Mouse (Mus musculus) kidney, embryonic 16.5 days (tissue): ENCODE measurements around the gene Acr. TPM values are rescaled to one million over a fixed set of nuclear protein-coding genes. Genes with fewer than 3 reads are reported as not detected.

Experiments
- ATAC-seq: fragments of 200-750 bp; cut with Nextera tagmentation; 2 replicates; pipeline ENCODE4 v1.8.0; 2017; ENCODE audit warnings: moderate TSS enrichment; ENCODE audit not compliant: low FRiP score, low TSS enrichment
- H3K27ac ChIP-seq: fragments of 300-500 bp; sonication (generic); 2 replicates; pipeline ENCODE4 v1.5.1; 2014; ENCODE audit warnings: low read length
- H3K27me3 ChIP-seq: fragments of 300-500 bp; sonication (generic); 2 replicates; pipeline ENCODE4 v1.6.1; 2014; ENCODE audit warnings: low read length, control low read depth, mixed read lengths; ENCODE audit not compliant: insufficient read depth
- H3K36me3 ChIP-seq: fragments of 300-500 bp; sonication (generic); 2 replicates; pipeline ENCODE4 v1.6.1; 2014; ENCODE audit warnings: low read length, control low read depth, mixed read lengths; ENCODE audit not compliant: insufficient read depth
- H3K4me1 ChIP-seq: fragments of 300-500 bp; sonication (generic); 2 replicates; pipeline ENCODE4 v1.6.1; 2014; ENCODE audit warnings: low read length, control low read depth, mixed read lengths; ENCODE audit not compliant: insufficient read depth
- H3K4me2 ChIP-seq: fragments of 300-500 bp; sonication (generic); replicated peaks from 2 replicates; pipeline ENCODE4 v1.6.1; 2014; ENCODE audit warnings: low read depth, low read length
- H3K4me3 ChIP-seq: fragments of 300-500 bp; sonication (generic); 2 replicates; pipeline ENCODE4 v1.5.1; 2014; ENCODE audit warnings: mild to moderate bottlenecking, low read length
- H3K9ac ChIP-seq: fragments of 300-500 bp; sonication (generic); replicated peaks from 2 replicates; pipeline ENCODE4 v1.6.1; 2014; ENCODE audit warnings: low read length
- H3K9me3 ChIP-seq: fragments of 300-500 bp; sonication (generic); 2 replicates; pipeline ENCODE4 v1.6.1; 2016; ENCODE audit warnings: low read length, control low read depth
- WGBS: fragments of 180-500 bp; shearing (Covaris S2); extraction: QIAGEN DNeasy Blood & Tissue Kit; methylation state at CpG from one replicate; pipeline ENCODE4 v1.1.7; 2014; 5-methylcytosine and 5-hydroxymethylcytosine counted together
- polyA plus RNA-seq: library from polyadenylated mRNA; unstranded; fragments of >200 nt; fragmentation: Nextera tagmentation; extraction: Ambion mirVana; gene quantifications from 2 replicates; pipeline ENCODE4 v1.2.1, GENCODE M21; 2015

The Acr gene
- polyA plus RNA-seq, 1 experiment from 2014 or later: 0.15 TPM

DNA sequence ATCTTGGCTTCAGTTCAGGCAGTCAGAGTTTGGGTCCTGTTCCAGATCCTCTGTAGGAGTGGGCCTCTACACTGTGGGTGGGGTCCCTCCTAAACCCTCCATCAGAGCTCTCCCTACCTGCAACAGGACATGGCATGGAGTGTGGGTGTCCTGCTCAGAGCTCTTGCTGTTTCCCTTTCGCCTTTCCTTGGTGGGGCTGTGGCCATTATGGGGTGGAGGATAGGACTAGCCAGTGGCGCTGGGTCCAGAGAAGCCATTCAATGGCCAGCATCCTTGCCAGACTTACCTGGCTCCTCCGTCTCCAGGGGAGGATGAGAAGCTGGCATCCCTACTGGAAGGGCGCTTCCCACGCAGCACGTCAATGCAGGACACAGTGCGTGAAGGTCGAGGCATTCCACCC is 20.8 kb upstream of the Acr start:
- Histone ChIP-seq H3K27ac (no peak overlapping the region), H3K9me3 (no peaks in the 10 kb centered on the region), H3K4me1 (peaks cover 12% of the 10 kb centered on the region), H3K36me3 (peaks cover 12% of the 10 kb centered on the region; the same call in 1 of the 2 replicates), H3K4me2 (peak overlapping the region; percentile 62), H3K4me3 (peak overlapping the region; percentile 45), H3K9ac (peak overlapping the region; percentile 58; the same call in 1 of the 2 replicates), H3K27me3 (no peaks in the 10 kb centered on the region; the same call in 1 of the 2 replicates)
- WGBS: 55% methylated on average over 7 of the region's 8 CpGs
- no peak for ATAC-seq

DNA sequence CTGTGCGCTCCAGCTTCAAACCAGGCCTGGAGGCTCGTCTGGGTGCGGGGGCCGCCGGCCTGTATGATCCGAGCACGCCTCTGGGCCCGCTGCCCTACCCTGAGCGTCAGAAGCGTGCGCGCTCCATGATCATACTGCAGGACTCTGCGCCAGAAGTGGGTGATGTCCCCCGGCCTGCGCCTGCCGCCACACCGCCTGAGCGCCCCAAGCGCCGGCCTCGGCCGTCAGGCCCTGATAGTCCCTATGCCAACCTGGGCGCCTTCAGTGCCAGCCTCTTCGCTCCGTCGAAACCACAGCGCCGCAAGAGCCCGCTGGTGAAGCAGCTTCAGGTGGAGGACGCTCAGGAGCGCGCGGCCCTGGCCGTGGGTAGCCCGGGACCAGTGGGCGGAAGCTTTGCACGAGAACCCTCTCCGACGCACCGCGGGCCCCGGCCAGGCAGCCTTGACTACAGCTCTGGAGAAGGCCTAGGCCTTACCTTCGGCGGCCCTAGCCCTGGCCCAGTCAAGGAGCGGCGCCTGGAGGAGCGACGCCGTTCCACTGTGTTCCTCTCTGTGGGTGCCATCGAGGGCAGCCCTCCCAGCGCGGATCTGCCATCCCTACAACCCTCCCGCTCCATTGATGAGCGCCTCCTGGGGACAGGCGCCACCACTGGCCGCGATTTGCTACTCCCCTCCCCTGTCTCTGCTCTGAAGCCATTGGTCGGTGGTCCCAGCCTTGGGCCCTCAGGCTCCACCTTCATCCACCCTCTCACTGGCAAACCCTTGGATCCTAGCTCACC is 20.1 kb upstream of the Acr start:
- Histone ChIP-seq H3K27me3 (no peaks in the 10 kb centered on the region; the same call in 1 of the 2 replicates), H3K4me3 (peak overlapping the region; percentile 45), H3K4me1 (peaks cover 12% of the 10 kb centered on the region), H3K9ac (peak overlapping the region; percentile 58), H3K9me3 (no peaks in the 10 kb centered on the region), H3K4me2 (peak overlapping the region; percentile 62), H3K36me3 (peaks cover 12% of the 10 kb centered on the region; the same call in 1 of the 2 replicates), H3K27ac (no peak overlapping the region)
- WGBS: 15% methylated on average over 58 of the region's 58 CpGs
- peak; percentile 87 for ATAC-seq

DNA sequence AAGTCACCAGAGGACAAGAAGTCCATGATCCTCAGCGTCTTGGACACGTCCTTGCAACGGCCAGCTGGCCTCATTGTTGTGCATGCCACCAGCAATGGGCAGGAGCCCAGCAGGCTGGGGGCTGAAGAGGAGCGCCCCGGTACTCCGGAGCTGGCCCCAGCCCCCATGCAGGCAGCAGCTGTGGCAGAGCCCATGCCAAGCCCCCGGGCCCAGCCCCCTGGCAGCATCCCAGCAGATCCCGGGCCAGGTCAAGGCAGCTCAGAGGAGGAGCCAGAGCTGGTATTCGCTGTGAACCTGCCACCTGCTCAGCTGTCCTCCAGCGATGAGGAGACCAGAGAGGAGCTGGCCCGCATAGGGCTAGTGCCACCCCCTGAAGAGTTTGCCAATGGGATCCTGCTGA is 19.3 kb upstream of the Acr start:
- WGBS: 32% methylated on average over 11 of the region's 11 CpGs
- Histone ChIP-seq H3K36me3 (peaks cover 12% of the 10 kb centered on the region; the same call in 1 of the 2 replicates), H3K4me2 (peak overlapping the region; percentile 62), H3K9ac (peak overlapping the region; percentile 58; the same call in 1 of the 2 replicates), H3K9me3 (no peaks in the 10 kb centered on the region), H3K27ac (no peak overlapping the region), H3K27me3 (no peaks in the 10 kb centered on the region; the same call in 1 of the 2 replicates), H3K4me3 (peak overlapping the region; percentile 45), H3K4me1 (peaks cover 12% of the 10 kb centered on the region)
- ATAC-seq: peak; percentile 40; the same call in 1 of the 2 replicates

DNA sequence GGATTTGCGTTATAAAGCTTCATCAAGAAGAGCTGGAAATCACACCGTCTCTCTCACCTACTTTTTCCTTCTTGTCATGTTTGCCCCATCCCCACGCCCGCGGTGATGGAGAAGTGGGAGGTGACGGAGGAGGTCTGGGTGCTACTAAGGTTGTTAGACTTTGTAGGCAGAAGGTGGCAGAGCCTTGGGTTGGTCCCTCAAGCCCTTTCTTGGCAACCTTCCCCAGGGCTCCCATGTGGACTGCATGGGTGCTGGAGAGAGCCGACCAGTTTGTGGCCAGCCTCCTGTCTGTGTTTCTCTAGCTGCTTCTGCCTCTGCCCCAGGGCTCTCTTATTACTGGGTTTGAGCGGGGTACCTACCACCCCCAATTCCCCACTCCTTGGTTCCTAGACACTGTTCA is 17.6 kb upstream of the Acr start:
- WGBS: 92% methylated on average over 8 of the region's 8 CpGs
- no peak overlapping the region for H3K27ac ChIP-seq
- H3K27me3 ChIP-seq: no peaks in the 10 kb centered on the region; the same call in 1 of the 2 replicates
- H3K4me2 ChIP-seq: no peak overlapping the region
- H3K4me1 ChIP-seq: peaks cover 12% of the 10 kb centered on the region
- no peaks in the 10 kb centered on the region for H3K9me3 ChIP-seq
- H3K9ac ChIP-seq: no peak overlapping the region
- no peak overlapping the region for H3K4me3 ChIP-seq
- no peak for ATAC-seq
- peaks cover 8% of the 10 kb centered on the region; the same call in 1 of the 2 replicates for H3K36me3 ChIP-seq

DNA sequence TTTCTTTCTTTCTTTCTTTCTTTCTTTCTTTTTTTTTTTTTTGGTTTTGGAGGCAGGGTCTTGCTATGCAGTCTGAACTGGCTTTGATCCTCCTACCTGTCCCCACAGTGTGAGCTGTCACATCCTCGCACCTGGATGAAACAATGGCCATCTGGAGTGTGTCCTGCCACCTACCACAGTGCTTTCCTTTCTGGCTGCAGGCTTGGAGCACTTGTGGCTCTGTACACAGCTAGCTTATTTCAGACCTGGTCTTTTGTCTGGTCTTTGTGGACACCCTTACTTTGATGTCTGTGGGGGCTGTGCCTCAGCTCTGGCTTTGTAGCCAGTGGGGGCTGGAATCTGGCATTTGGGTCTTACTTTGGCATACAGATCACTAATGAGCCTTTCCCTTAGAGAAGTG is 16.4 kb upstream of the Acr start:
- Histone ChIP-seq H3K4me1 (peaks cover 17% of the 10 kb centered on the region), H3K27me3 (peaks cover 7% of the 10 kb centered on the region), H3K4me3 (no peak overlapping the region), H3K36me3 (peaks cover 3% of the 10 kb centered on the region; the same call in 1 of the 2 replicates), H3K27ac (no peak overlapping the region), H3K4me2 (no peak overlapping the region), H3K9ac (no peak overlapping the region), H3K9me3 (no peaks in the 10 kb centered on the region)
- 85% methylated on average over 1 of the region's 1 CpGs for WGBS
- ATAC-seq: no peak

DNA sequence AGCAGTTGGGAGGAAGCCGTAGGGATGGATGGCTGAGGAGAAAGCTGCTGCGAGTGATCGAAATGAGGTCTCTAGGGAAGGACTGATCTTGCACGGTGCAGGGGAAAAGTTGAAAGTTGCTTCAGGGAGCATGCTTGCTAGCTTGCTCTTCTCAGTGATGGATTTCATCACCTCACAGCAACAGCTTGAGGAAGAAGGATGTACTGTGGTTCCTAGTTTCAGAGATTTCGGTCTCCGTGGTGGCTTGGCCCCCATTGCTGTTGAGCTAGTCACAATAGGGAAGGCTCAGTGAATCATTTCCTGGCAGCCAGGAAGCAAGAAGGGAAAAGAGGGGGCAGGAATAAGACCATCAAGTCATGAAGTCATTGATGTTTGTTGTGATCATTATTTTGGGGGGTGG is 12.5 kb upstream of the Acr start:
- ATAC-seq: no peak
- no peak overlapping the region for H3K4me2 ChIP-seq
- no peaks in the 10 kb centered on the region for H3K36me3 ChIP-seq
- H3K4me3 ChIP-seq: no peak overlapping the region
- H3K4me1 ChIP-seq: peaks cover 25% of the 10 kb centered on the region
- no peak overlapping the region for H3K27ac ChIP-seq
- WGBS: 82% methylated on average over 6 of the region's 6 CpGs
- no peaks in the 10 kb centered on the region for H3K9me3 ChIP-seq
- H3K27me3 ChIP-seq: peaks cover 33% of the 10 kb centered on the region
- H3K9ac ChIP-seq: no peak overlapping the region

DNA sequence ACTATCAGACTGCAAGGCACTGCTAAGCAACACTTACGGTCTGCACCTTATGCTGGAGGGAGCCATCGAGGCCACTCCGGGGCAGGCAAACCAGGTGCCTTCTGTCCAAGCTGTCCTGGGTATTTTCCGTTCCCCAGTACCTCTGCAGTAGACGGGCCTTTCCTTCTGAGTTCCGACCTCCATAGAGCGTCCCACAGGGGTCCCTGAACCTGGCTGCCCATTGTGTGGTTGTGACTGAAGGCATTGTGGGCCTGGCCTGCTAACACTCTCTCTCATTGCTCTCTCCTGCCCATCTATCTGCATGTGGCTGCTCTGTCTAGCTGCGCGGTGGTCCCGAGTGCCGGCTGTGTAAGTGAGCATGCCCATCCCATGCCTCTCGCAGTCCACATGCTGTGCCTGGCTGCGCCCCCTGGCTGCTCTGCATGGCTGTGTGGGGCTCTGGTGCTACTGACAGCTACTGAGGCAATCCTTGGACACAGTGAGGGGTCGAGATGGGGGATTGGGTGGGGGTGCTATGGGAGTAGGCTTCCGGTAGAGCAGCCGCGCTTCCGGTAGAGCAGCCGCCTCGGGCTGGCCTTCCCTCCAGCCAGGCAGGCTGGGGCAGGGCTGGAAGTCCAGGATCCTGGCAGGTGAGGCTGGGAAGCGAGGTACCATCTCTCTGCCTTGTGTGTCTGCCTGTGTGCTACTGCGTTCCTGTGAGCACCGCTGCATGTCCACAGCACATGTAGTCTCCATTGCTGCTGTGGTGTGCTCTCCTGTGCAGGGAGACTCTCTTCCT is 11.5 kb upstream of the Acr start:
- H3K9ac ChIP-seq: no peak overlapping the region
- H3K4me2 ChIP-seq: peak overlapping the region; percentile 54
- no peak overlapping the region for H3K27ac ChIP-seq
- peak; percentile 41 for ATAC-seq
- no peaks in the 10 kb centered on the region for H3K36me3 ChIP-seq
- peaks cover 25% of the 10 kb centered on the region for H3K4me1 ChIP-seq
- no peaks in the 10 kb centered on the region for H3K9me3 ChIP-seq
- peaks cover 33% of the 10 kb centered on the region for H3K27me3 ChIP-seq
- H3K4me3 ChIP-seq: peak overlapping the region; percentile 17
- 23% methylated on average over 23 of the region's 23 CpGs for WGBS

GRCm38 (mm10) chr15:89557179-89557995 is 10.7 kb upstream of the Acr start:
- H3K27ac ChIP-seq: no peak overlapping the region
- ATAC-seq: no peak

DNA sequence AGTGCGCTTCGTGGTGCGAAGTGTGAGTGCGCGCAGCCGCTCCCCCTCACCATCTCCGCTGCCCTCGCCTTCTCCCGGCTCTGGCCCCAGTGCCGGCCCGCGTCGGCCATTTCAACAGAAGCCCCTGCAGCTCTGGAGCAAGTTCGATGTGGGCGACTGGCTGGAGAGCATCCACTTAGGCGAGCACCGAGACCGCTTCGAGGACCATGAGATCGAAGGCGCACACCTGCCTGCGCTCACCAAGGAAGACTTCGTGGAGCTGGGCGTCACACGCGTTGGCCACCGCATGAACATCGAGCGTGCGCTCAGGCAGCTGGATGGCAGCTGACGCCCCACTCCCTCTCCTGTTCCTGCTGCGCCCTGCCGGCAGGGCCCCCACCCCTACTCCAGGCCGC is 10.1 kb upstream of the Acr start:
- Histone ChIP-seq H3K4me3 (peak overlapping the region; percentile 33), H3K27ac (no peak overlapping the region), H3K4me2 (peak overlapping the region; percentile 54), H3K36me3 (no peaks in the 10 kb centered on the region), H3K9ac (no peak overlapping the region), H3K9me3 (no peaks in the 10 kb centered on the region), H3K4me1 (peaks cover 25% of the 10 kb centered on the region), H3K27me3 (peaks cover 33% of the 10 kb centered on the region)
- ATAC-seq: no peak
- 8% methylated on average over 33 of the region's 34 CpGs for WGBS

More at GRCm38 (mm10) chr15:89557179-89557995, 10.7 kb upstream of the Acr start:
- WGBS: 14% methylated on average over 40 of the region's 40 CpGs
- Histone ChIP-seq H3K36me3 (no peaks in the 10 kb centered on the region), H3K27me3 (peaks cover 33% of the 10 kb centered on the region), H3K4me3 (peak overlapping the region; percentile 33), H3K4me2 (peak overlapping the region; percentile 54), H3K9ac (no peak overlapping the region), H3K9me3 (no peaks in the 10 kb centered on the region), H3K4me1 (peaks cover 25% of the 10 kb centered on the region)
